Mouse (Mus musculus) forebrain, embryonic 14.5 days (tissue): ENCODE data around the gene Olfml1. TPM values are rescaled to one million over a fixed set of nuclear protein-coding genes. Genes with fewer than 3 reads are reported as not detected.

Experiments used
- ATAC-seq: fragments of 200-750 bp; cut with Nextera tagmentation; 2 replicates; pipeline ENCODE4 v1.8.0; 2017; ENCODE audit warnings: mild to moderate bottlenecking, moderate library complexity
- DNase-seq: peaks from one replicate; pipeline ENCODE4 v3.0.0-alpha.2; 2015; ENCODE audit warnings: low spot score
- H3K27ac ChIP-seq: fragments of 300-500 bp; sonication (generic); 2 replicates; pipeline ENCODE4 v1.5.1; 2014; ENCODE audit warnings: low read depth, mild to moderate bottlenecking, control low read depth, low read length, moderate library complexity
- H3K27me3 ChIP-seq: fragments of 300-500 bp; sonication (generic); replicated peaks from 2 replicates; pipeline ENCODE4 v1.6.1; 2014; ENCODE audit warnings: low read length, control low read depth, mixed read lengths; ENCODE audit not compliant: control insufficient read depth, insufficient read depth
- H3K36me3 ChIP-seq: fragments of 300-500 bp; sonication (generic); 2 replicates; pipeline ENCODE4 v1.6.1; 2014; ENCODE audit warnings: low read length, control low read depth; ENCODE audit not compliant: control insufficient read depth, insufficient read depth
- H3K4me1 ChIP-seq: fragments of 300-500 bp; sonication (generic); 2 replicates; pipeline ENCODE4 v1.6.1; 2014; ENCODE audit warnings: antibody characterized with exemption, low read length, control low read depth; ENCODE audit not compliant: control insufficient read depth, insufficient read depth
- H3K4me2 ChIP-seq: fragments of 300-500 bp; sonication (generic); 2 replicates; pipeline ENCODE4 v1.6.1; 2014; ENCODE audit warnings: mild to moderate bottlenecking, control low read depth, low read length
- H3K4me3 ChIP-seq: fragments of 300-500 bp; sonication (generic); 2 replicates; pipeline ENCODE4 v1.5.1; 2014; ENCODE audit warnings: low read depth, low read length, control low read depth
- H3K9ac ChIP-seq: fragments of 300-500 bp; sonication (generic); 2 replicates; pipeline ENCODE4 v1.6.1; 2014; ENCODE audit warnings: mild to moderate bottlenecking, low read length, control low read depth, moderate library complexity
- H3K9me3 ChIP-seq: fragments of 300-500 bp; sonication (generic); replicated peaks from 2 replicates; pipeline ENCODE4 v1.6.1; 2016; ENCODE audit warnings: low read length, control low read depth, mixed read lengths; ENCODE audit not compliant: control insufficient read depth
- WGBS: fragments of 180-500 bp; shearing (Covaris S2); extraction: QIAGEN DNeasy Blood & Tissue Kit; methylation state at CpG from one replicate; pipeline ENCODE4 v1.1.7; 2014; 5-methylcytosine and 5-hydroxymethylcytosine counted together
- polyA plus RNA-seq: library from polyadenylated mRNA; unstranded; fragments of >200 nt; fragmentation: Nextera tagmentation; extraction: Ambion mirVana; gene quantifications from 2 replicates; pipeline ENCODE4 v1.2.1, GENCODE M21; 2014

Olfml1 gene
- polyA plus RNA-seq, 1 experiment from 2014 or later: 3.5 TPM

- Histone ChIP-seq H3K4me2 (no peak within 1 kb of the TSS), H3K9ac (no peak within 1 kb of the TSS), H3K9me3 (no peaks in the 10 kb centered on the region), H3K4me3 (no peak within 1 kb of the TSS), H3K4me1 (no peaks in the 10 kb centered on the region), H3K27me3 (no peaks in the 10 kb centered on the region), H3K27ac (no peak within 1 kb of the TSS), H3K36me3 (no peaks in the 10 kb centered on the region)
- ATAC-seq: no peak
- DNase-seq: no peak
- 67% methylated on average over 2 of the region's 2 CpGs for WGBS
Observed at GRCm38 (mm10) chr7:107625061-107625460, 57.8 kb downstream of the Olfml1 start, which contains the start of gene 5330417H12Rik. TSS of gene 5330417H12Rik (minus strand) at chr7:107625161.

- Histone ChIP-seq H3K27me3 (no peaks in the 10 kb centered on the region), H3K27ac (no peak overlapping the region), H3K9me3 (no peaks in the 10 kb centered on the region), H3K4me3 (no peak overlapping the region), H3K4me2 (no peak overlapping the region), H3K4me1 (no peaks in the 10 kb centered on the region), H3K36me3 (no peaks in the 10 kb centered on the region), H3K9ac (no peak overlapping the region)
- DNase-seq: no peak
- ATAC-seq: no peak
- 92% methylated on average over 6 of the region's 6 CpGs for WGBS
Observed at GRCm38 (mm10) chr7:107625781-107626180, 58.5 kb downstream of the Olfml1 start.

- Histone ChIP-seq H3K4me2 (no peak overlapping the region), H3K4me1 (no peaks in the 10 kb centered on the region), H3K9ac (no peak overlapping the region), H3K4me3 (no peak overlapping the region), H3K27ac (no peak overlapping the region), H3K9me3 (no peaks in the 10 kb centered on the region), H3K27me3 (no peaks in the 10 kb centered on the region), H3K36me3 (no peaks in the 10 kb centered on the region)
- no peak for ATAC-seq
- DNase-seq: no peak
Observed at GRCm38 (mm10) chr7:107628383-107628782, 61.1 kb downstream of the Olfml1 start.

DNA sequence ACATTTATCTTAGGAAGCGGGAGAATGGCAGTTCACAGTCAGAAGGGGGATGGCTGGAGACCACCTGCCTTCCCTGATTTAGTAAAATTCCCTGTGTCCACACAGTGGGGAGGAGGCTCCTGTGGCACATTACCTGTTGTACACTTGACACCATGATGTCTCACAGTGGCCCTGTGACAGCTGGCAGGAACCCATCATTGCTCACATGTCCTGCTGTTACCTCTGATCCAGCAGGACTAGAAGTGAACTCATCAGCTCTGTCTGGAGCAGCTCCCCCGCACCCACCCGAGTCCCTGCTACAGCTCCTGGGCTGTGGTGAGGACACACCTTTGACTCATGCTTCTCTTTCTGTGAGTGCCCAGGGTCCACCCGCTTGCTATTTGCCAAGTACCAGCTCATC lies 66.0 kb downstream of the Olfml1 start:
- DNase-seq (no peak), ATAC-seq (no peak)
- H3K36me3 ChIP-seq: no peaks in the 10 kb centered on the region
- H3K4me2 ChIP-seq: no peak overlapping the region
- H3K4me3 ChIP-seq: no peak overlapping the region
- no peaks in the 10 kb centered on the region for H3K27me3 ChIP-seq
- H3K9ac ChIP-seq: no peak overlapping the region
- no peaks in the 10 kb centered on the region for H3K4me1 ChIP-seq
- WGBS: 92% methylated on average over 4 of the region's 4 CpGs
- no peaks in the 10 kb centered on the region for H3K9me3 ChIP-seq
- no peak overlapping the region for H3K27ac ChIP-seq

DNA sequence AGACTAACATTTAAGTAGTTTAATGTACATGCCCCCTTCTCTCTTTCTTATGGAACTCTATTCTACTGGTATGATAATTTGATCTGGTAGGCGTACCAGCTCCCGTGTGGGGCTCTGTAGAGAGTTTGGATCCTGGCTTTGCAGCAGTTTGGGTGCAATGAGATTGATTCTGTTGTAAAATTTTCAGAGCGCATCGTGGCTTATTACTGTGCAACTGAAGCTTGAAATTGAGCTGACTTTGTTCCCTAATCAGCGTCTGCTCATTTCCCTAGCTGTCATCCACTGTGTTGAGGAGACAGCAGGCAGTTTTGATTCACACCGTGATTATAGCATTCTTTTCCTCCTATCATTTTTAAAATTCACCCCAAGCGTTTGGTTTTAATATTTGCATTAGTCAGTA lies 70.2 kb downstream of the Olfml1 start:
- 81% methylated on average over 7 of the region's 7 CpGs for WGBS
- H3K4me2 ChIP-seq: no peak overlapping the region
- H3K27me3 ChIP-seq: no peaks in the 10 kb centered on the region
- no peaks in the 10 kb centered on the region for H3K4me1 ChIP-seq
- H3K27ac ChIP-seq: no peak overlapping the region
- no peaks in the 10 kb centered on the region for H3K9me3 ChIP-seq
- no peak overlapping the region for H3K9ac ChIP-seq
- no peak overlapping the region for H3K4me3 ChIP-seq
- no peaks in the 10 kb centered on the region for H3K36me3 ChIP-seq
- DNase-seq (no peak), ATAC-seq (no peak)

DNA sequence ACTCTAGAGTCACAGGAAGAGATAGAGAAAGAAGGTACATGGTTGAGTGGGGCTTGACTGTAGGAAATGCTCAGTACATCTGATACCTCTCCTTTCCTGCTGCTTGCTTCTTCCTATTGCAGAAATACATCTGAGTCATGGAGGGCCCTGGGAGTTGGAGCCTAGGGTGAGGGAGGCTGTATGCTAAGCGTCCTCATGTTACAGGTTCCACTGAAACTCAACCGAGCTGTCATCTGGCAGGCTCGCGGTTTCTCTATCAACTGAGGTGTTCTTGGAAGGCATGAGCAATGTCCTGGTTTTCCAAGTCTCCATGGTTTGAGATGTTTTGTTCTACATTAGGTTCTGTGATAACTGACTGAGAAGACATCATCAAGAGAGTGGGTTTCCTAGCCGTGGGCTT lies 70.8 kb downstream of the Olfml1 start:
- no peak overlapping the region for H3K4me3 ChIP-seq
- no peak overlapping the region for H3K4me2 ChIP-seq
- no peak overlapping the region for H3K27ac ChIP-seq
- ATAC-seq (no peak), DNase-seq (no peak)
- no peaks in the 10 kb centered on the region for H3K4me1 ChIP-seq
- no peak overlapping the region for H3K9ac ChIP-seq
- H3K36me3 ChIP-seq: no peaks in the 10 kb centered on the region
- no peaks in the 10 kb centered on the region for H3K27me3 ChIP-seq
- no peaks in the 10 kb centered on the region for H3K9me3 ChIP-seq
- 90% methylated on average over 5 of the region's 5 CpGs for WGBS

Other genes starting within 250 kb of the Olfml1 start
- gene Syt9, start 196.7 kb upstream of the Olfml1 start, polyA plus RNA-seq: 7.0 and 8.4 TPM in 2 replicates
- 1.6 and 1.8 TPM in 2 replicates for gene Ppfibp2, start 27.8 kb downstream of the Olfml1 start, polyA plus RNA-seq
- not detected in 2 replicates for gene 5330417H12Rik, start 57.7 kb downstream of the Olfml1 start, polyA plus RNA-seq
- 0.10 TPM in 1 of 2 replicates, not detected in the other for gene Cyb5r2, start 190.6 kb downstream of the Olfml1 start, polyA plus RNA-seq
- not detected in 2 replicates for gene Ovch2, start 233.8 kb downstream of the Olfml1 start, polyA plus RNA-seq
- not detected in 2 replicates for gene Olfr467, start 244.8 kb downstream of the Olfml1 start, polyA plus RNA-seq